Mouse (Mus musculus): ENCODE results near the gene Selenon. TPM values are rescaled to one million over a fixed set of nuclear protein-coding genes. Genes with fewer than 3 reads are reported as not detected.
"Not testable (repeated sequence)": the region's sequence is repeated elsewhere in the genome, so short reads cannot be mapped to it uniquely, and the experiment has no call there.

Selenon gene
- polyA plus RNA-seq, 1 experiment: 1.4 TPM

DNA sequence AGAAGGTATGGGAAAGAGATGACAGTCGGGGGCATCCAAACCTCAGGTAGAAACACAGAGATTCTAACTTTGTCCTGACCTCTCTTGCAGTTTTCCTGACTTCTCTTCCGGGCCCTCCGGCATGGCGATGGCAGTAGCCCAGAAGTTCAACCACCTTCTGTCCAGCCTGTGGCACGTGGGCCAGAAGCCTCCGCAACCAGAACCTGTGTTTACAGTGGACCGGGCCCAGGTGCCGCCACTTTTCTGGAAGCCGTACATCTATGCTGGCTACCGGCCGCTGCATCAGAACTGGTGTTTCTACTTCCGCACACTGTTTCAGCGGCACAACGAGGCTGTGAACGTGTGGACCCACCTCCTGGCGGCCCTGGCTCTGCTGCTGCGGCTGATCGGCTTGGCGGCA is 45.3 kb downstream of the Selenon start:
- no peak for TF ChIP-seq CTCF (IDR thresholded peaks at IDR 0.05; ENCODE audit: control insufficient read depth, insufficient read depth, insufficient replicate concordance, low read depth, low read length)
- TF ChIP-seq POLR2A (IDR thresholded peaks at IDR 0.05; ENCODE audit: control insufficient read depth, low read depth, low read length): no peak
- Histone ChIP-seq H3K36me3 (ENCODE audit: control insufficient read depth, insufficient read depth, low read length) (no peaks in the 10 kb centered on the region), H3K4me3 (ENCODE audit: control insufficient read depth, low read depth, low read length) (peak overlapping the region; percentile 74), H3K27ac (ENCODE audit: control insufficient read depth, insufficient read depth, low read depth, low read length) (no peak overlapping the region), H3K4me1 (ENCODE audit: control insufficient read depth, insufficient read depth, low read length) (peaks cover 7% of the 10 kb centered on the region), H3K27me3 (ENCODE audit: control insufficient read depth, insufficient read depth, low read length) (no peaks in the 10 kb centered on the region)

DNA sequence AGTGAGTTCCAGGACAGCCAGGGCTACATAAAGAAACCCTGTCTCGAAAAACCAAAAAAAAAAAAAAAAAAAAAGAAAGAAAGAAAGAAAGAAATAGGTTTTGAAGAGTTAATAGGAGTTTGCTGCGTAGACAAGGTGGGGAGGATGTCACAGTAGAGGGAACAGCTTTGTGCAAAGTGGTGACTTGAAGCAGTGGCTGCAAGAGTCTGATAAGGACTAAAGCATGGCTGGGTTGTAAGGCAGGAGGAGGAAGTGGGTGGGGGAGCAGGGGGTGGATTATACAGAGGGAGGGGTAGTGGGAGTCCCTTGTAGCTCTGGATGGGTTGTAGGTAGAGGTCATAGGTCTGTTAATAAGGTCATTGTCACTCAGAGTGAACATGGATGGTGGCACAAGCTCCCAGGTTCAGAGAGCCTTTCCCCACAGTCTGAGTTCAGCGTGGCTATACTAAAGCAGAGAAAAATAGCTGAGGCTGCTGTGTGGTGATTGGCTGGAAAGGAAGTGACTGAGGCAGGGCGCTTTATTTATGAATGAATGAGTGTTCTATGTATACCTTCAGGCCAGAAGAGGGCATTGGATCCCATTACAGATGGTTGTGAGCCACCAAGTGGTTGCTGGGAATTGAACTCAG is 45.9 kb downstream of the Selenon start:
- H3K4me1 ChIP-seq (ENCODE audit: control insufficient read depth, insufficient read depth, low read length): peaks cover 5% of the 10 kb centered on the region
- peak overlapping the region; percentile 74 for H3K4me3 ChIP-seq (ENCODE audit: control insufficient read depth, low read depth, low read length)
- no peaks in the 10 kb centered on the region for H3K36me3 ChIP-seq (ENCODE audit: control insufficient read depth, insufficient read depth, low read length)
- no peak overlapping the region for H3K27ac ChIP-seq (ENCODE audit: control insufficient read depth, insufficient read depth, low read depth, low read length)
- no peaks in the 10 kb centered on the region for H3K27me3 ChIP-seq (ENCODE audit: control insufficient read depth, insufficient read depth, low read length)
- TF ChIP-seq POLR2A (IDR thresholded peaks at IDR 0.05; ENCODE audit: control insufficient read depth, low read depth, low read length): no peak

DNA sequence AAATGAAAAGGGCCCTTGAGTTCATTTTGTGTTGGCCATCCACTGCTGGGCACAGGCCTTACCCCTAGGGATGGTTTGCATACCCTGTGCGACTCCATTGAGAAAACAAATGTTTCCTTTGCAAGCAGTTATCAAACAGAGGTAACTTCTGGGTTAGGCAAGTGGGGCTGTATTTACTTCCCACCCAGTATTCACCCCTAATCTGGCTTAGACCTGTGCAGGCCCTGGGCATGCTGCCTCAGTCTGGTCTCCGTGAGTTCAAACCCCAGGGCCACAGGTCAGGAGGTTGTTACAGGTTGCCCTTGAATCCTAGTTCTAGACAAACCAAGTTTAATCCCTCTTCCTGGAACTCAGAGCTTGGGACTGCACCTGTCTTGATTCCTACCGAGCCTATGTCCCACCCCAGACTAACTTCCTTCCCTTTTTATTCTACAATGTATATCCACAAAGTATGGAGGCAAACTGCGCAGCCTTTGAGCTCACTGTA is 46.6 kb downstream of the Selenon start:
- Histone ChIP-seq H3K4me3 (ENCODE audit: control insufficient read depth, low read depth, low read length) (peak overlapping the region; percentile 49; the same call in 1 of the 2 replicates), H3K27me3 (ENCODE audit: control insufficient read depth, insufficient read depth, low read length) (no peaks in the 10 kb centered on the region), H3K36me3 (ENCODE audit: control insufficient read depth, insufficient read depth, low read length) (no peaks in the 10 kb centered on the region), H3K27ac (ENCODE audit: control insufficient read depth, insufficient read depth, low read depth, low read length) (no peak overlapping the region), H3K4me1 (ENCODE audit: control insufficient read depth, insufficient read depth, low read length) (peaks cover 3% of the 10 kb centered on the region)
- no peak for TF ChIP-seq POLR2A (IDR thresholded peaks at IDR 0.05; ENCODE audit: control insufficient read depth, low read depth, low read length)

GRCm38 (mm10) chr4:134503686-134504357 is 48.1 kb downstream of the Selenon start:
- no peaks in the 10 kb centered on the region for H3K36me3 ChIP-seq (ENCODE audit: control insufficient read depth, insufficient read depth, low read length)

DNA sequence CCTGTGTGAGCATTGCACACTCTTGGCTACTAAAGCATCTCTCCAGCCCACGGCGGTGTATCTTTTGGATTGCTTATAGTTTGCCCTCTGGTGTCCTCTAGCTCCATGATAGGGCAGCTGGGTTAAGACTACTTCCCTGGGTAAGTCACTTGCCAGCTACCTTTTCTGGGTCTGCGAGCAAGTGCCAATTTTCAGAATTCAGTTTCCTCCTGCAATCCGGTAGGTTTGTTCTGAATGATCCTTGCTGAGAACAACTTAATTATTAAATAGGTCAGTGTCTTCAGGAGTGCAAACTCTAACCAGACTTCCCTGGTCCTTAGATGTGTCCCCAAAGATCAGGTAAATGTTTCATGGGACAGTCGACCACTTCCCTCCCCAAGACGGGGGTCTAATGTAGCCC is 50.9 kb downstream of the Selenon start:
- no peak overlapping the region for H3K27ac ChIP-seq (ENCODE audit: control insufficient read depth, insufficient read depth, low read depth, low read length)
- TF ChIP-seq CTCF (IDR thresholded peaks at IDR 0.05; ENCODE audit: control insufficient read depth, insufficient read depth, insufficient replicate concordance, low read depth, low read length): no peak

More at GRCm38 (mm10) chr4:134503686-134504357, 48.1 kb downstream of the Selenon start:
- TF ChIP-seq POLR2A (IDR thresholded peaks at IDR 0.05; ENCODE audit: control insufficient read depth, low read depth, low read length) (no peak), CTCF (IDR thresholded peaks at IDR 0.05; ENCODE audit: control insufficient read depth, insufficient read depth, insufficient replicate concordance, low read depth, low read length) (no peak)
- no peaks in the 10 kb centered on the region for H3K27me3 ChIP-seq (ENCODE audit: control insufficient read depth, insufficient read depth, low read length)
- peak overlapping the region; percentile 75 for H3K4me3 ChIP-seq (ENCODE audit: control insufficient read depth, low read depth, low read length)
- no peak overlapping the region for H3K27ac ChIP-seq (ENCODE audit: control insufficient read depth, insufficient read depth, low read depth, low read length)
- peaks cover 3% of the 10 kb centered on the region for H3K4me1 ChIP-seq (ENCODE audit: control insufficient read depth, insufficient read depth, low read length)

DNA sequence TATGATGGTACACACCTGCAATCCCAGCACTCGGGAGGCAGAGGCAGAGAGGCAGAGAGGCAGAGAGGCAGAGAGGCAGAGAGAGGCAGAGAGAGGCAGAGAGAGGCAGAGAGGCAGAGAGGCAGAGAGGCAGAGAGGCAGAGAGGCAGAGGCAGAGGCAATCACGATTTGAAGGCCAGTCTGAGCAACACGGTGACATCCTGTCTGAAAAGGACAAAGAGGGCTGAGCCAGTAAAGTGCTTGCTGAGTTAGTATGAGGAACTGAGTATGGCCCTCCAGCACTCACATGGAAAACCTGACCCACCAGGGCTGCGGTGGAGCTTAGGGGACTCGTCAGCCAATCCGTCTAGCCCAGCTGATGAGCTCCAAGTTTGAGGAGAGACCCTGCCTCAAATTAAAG is 53.0 kb downstream of the Selenon start:
- H3K36me3 ChIP-seq (ENCODE audit: control insufficient read depth, insufficient read depth, low read length); H3K27me3 ChIP-seq (ENCODE audit: control insufficient read depth, insufficient read depth, low read length): not testable (repeated sequence)
- Histone ChIP-seq H3K4me3 (ENCODE audit: control insufficient read depth, low read depth, low read length) (peak overlapping the region; percentile 45), H3K27ac (ENCODE audit: control insufficient read depth, insufficient read depth, low read depth, low read length) (peak overlapping the region; percentile 65), H3K4me1 (ENCODE audit: control insufficient read depth, insufficient read depth, low read length) (peaks cover 15% of the 10 kb centered on the region)

More for the DNA sequence above, 50.9 kb downstream of the Selenon start:
- H3K4me3 ChIP-seq (ENCODE audit: control insufficient read depth, low read depth, low read length): peak overlapping the region; percentile 80
- no peaks in the 10 kb centered on the region for H3K36me3 ChIP-seq (ENCODE audit: control insufficient read depth, insufficient read depth, low read length)
- H3K4me1 ChIP-seq (ENCODE audit: control insufficient read depth, insufficient read depth, low read length): peaks cover 5% of the 10 kb centered on the region
- H3K27me3 ChIP-seq (ENCODE audit: control insufficient read depth, insufficient read depth, low read length): no peaks in the 10 kb centered on the region

DNA sequence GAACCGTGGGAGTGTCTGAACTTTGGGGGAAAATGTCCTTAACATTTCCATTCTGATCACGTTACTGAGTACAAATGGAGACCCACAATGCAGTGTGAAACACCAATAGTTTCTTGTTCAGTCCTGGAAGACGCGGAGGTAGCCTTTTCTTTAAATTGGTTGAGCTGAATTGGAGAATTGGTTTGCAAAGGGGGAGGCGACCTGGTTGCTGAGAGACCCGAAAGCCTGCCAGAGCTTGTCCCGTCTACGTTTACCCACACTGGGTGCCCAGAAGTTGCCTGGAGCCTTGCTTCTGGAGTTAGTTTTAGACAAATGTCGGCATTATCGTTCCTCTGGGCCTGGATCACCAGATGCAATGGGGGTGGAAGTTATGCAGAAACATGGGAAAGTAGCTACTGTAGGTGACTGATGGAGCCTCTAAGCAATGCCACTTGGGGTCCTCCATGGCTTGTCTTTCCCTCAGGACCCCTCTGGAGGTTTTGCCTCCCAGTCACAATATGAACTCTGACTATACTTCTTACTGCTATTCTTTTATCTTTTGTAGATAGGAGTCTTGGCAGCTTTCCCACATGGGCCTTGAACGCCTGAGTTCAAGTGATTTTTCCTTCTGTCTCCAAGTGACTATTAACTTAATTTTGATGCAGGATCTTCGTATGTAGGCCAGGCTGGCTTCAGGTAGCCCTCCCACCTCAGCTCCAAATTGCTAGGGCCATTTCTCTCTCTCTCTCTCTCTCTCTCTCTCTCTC is 53.8 kb downstream of the Selenon start:
- Histone ChIP-seq H3K27me3 (ENCODE audit: control insufficient read depth, insufficient read depth, low read length) (no peaks in the 10 kb centered on the region), H3K4me3 (ENCODE audit: control insufficient read depth, low read depth, low read length) (peak overlapping the region; percentile 86), H3K27ac (ENCODE audit: control insufficient read depth, insufficient read depth, low read depth, low read length) (peak overlapping the region; percentile 79), H3K36me3 (ENCODE audit: control insufficient read depth, insufficient read depth, low read length) (no peaks in the 10 kb centered on the region), H3K4me1 (ENCODE audit: control insufficient read depth, insufficient read depth, low read length) (peaks cover 15% of the 10 kb centered on the region)
- TF ChIP-seq POLR2A (IDR thresholded peaks at IDR 0.05; ENCODE audit: control insufficient read depth, low read depth, low read length): no peak
- no peak for TF ChIP-seq CTCF (IDR thresholded peaks at IDR 0.05; ENCODE audit: control insufficient read depth, insufficient read depth, insufficient replicate concordance, low read depth, low read length)

Measured in testis, adult 2 months (tissue).